Mouse (Mus musculus) heart, postnatal 36 days (tissue): ENCODE measurements around the gene Prkd1. TPM values are rescaled to one million over a fixed set of nuclear protein-coding genes. Genes with fewer than 3 reads are reported as not detected.
"Not testable (repeated sequence)": the region's sequence is repeated elsewhere in the genome, so short reads cannot be mapped to it uniquely, and the experiment has no call there.

Experiments
- DNase-seq, 2 experiments: peaks; one replicate each; pipeline ENCODE4 v3.0.0; 2021 to 2022
- intact Hi-C: fragments of 180-260 bp; cut with DNase I; formaldehyde crosslinking; loops from one replicate; pipeline ENCODE4 v1.15.1; 2025
- total RNA-seq, 2 experiments: library from RNA; stranded (reverse); gene quantifications; 2 replicates each; pipeline ENCODE4 v1.2.3; 2021

Gene Prkd1
- 1 to 10 TPM; 6.3 to 8.5 TPM for total RNA-seq

- peak; percentile 67 to 73 for DNase-seq
- intact Hi-C loops = loop anchor here (5.0 kb wide), 2 partner anchors 102 to 162 kb away; no protein-coding TSS in a partner anchor
Observed at GRCm38 (mm10) chr12:50648671-50649541, at the start of gene Prkd1. TSS of gene Prkd1 (minus strand) at chr12:50649098.

GRCm38 (mm10) chr12:50697492-50697891 is 48.6 kb upstream of the Prkd1 start:
- intact Hi-C loops = loop anchor here (1.0 kb wide), 1 partner anchor 383 kb away; no protein-coding TSS in a partner anchor

GRCm38 (mm10) chr12:50648176-50648670 is 675 bp downstream of the Prkd1 start:
- peak in 1 of 2 experiments; percentile 36 for DNase-seq
- intact Hi-C loops = loop anchor here (5.0 kb wide), 2 partner anchors 101 to 161 kb away; no protein-coding TSS in a partner anchor

More at GRCm38 (mm10) chr12:50697492-50697891, 48.6 kb upstream of the Prkd1 start:
- DNase-seq = peak in 1 of 2 experiments; percentile 1

- DNase-seq = no peak
- intact Hi-C loops = loop anchor here (5.0 kb wide), 2 partner anchors 100 to 160 kb away; no protein-coding TSS in a partner anchor
Observed at GRCm38 (mm10) chr12:50646857-50647256, 2.0 kb downstream of the Prkd1 start.

GRCm38 (mm10) chr12:50642671-50643070 is 6.2 kb downstream of the Prkd1 start:
- intact Hi-C loops = no loop called here

GRCm38 (mm10) chr12:50640171-50640570 is 8.7 kb downstream of the Prkd1 start:
- intact Hi-C loops = no loop called here
- DNase-seq = no peak

More at GRCm38 (mm10) chr12:50642671-50643070, 6.2 kb downstream of the Prkd1 start:
- no peak for DNase-seq

DNA sequence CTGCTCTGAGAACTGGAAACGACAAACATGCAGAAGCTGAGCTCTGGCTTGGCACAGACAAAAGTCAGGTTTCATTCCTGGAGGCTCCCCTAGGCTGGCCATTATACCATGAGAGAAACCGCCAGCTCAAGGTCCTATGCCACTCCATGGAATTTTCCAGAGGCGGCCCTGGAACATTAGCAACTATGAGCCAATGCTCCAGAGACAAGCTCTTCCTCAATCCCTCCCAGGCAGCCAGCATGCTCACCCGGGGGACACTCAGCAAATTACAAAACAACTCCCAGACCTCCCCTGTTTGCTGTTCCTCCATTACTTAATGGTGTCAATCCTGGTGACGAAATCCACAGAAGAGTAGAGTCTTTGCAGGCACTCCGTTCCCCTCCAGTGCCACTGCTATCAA is 14.5 kb downstream of the Prkd1 start:
- intact Hi-C loops = no loop called here

DNA sequence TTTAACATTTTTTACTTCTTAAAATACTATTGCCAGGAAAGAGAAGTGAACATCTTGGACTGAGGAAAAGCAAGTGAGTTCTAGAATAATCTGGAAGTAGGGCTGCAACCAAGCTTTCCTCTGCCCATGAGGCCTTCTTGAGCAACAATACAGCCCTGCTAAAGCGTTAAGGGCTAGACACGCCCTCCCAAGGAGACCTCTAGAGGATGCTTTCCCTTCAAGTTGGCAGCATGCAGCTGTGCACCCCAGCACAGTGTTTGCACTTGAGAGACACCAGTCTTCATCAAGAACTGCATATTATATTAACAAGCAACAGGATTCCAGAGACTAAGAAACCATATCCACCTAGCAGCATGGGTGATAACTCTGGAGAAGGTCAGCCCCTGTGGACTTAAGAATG is 22.8 kb downstream of the Prkd1 start:
- intact Hi-C loops = not testable (repeated sequence)

More for the DNA sequence above, 14.5 kb downstream of the Prkd1 start:
- DNase-seq = no peak

DNA sequence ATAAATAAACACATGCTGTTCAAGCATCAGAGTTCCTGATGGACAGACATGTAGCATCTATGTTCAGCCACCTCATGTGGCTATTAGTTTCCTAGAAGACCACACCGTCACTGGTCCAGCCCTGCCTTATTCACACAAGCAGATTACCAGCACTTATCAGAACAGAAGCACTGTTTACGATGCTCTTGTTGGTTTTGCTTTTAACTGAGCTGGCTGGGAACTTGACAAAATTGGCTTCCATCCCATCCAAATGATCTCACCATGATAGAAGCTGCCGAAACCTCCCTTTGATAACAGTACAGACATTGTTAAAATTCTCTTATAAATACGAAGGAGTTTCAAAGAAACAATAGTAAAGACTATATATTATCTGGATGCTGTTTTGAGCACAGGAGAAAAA is 24.7 kb downstream of the Prkd1 start:
- no peak for DNase-seq
- intact Hi-C loops = no loop called here

More for the DNA sequence above, 22.8 kb downstream of the Prkd1 start:
- not testable (repeated sequence) for DNase-seq

GRCm38 (mm10) chr12:50615852-50616251 is 33.0 kb downstream of the Prkd1 start:
- intact Hi-C loops = no loop called here
- no peak for DNase-seq

GRCm38 (mm10) chr12:50614341-50614740 is 34.6 kb downstream of the Prkd1 start:
- DNase-seq = no peak
- intact Hi-C loops = no loop called here

DNA sequence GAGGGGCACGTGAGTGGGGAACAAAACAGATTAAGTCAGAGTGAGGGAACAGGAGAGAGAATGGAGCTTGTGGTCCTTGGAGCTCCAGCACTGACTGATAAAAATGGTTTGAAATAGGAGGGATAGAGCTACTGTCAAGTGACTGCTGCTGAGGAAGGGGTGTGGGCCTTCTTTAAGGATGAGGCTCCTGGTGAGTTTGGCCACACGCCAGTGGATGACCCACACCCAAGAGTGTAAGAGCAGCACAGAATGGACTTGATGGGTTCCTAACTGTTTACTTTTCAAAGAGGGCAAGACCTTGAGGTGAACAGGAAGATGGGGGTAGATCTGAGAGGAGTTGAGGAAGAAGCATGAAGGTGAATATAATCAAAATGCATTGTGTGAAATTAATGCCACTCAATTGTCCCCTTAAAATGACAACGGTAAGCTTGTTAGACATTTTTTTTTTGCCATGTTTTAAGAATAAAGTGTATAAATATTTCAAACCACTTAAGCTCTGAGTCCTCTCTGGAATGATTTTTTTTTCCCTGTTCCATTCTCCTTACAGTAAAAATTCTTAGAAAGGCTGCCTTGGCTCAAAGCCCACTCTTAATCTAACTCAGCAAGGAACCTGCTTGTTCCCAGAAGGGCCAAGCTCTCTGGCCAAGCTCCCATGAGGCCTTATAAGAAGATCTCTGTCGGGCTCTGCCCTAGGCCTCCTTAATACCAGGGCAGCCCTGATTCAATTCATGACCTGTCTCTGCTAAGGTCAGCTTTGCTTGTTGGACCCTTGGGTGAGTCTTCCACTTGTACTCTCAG is 42.0 kb downstream of the Prkd1 start:
- intact Hi-C loops = no loop called here
- no peak for DNase-seq

GRCm38 (mm10) chr12:50599370-50599769 is 49.5 kb downstream of the Prkd1 start:
- intact Hi-C loops = no loop called here
- no peak for DNase-seq

DNA sequence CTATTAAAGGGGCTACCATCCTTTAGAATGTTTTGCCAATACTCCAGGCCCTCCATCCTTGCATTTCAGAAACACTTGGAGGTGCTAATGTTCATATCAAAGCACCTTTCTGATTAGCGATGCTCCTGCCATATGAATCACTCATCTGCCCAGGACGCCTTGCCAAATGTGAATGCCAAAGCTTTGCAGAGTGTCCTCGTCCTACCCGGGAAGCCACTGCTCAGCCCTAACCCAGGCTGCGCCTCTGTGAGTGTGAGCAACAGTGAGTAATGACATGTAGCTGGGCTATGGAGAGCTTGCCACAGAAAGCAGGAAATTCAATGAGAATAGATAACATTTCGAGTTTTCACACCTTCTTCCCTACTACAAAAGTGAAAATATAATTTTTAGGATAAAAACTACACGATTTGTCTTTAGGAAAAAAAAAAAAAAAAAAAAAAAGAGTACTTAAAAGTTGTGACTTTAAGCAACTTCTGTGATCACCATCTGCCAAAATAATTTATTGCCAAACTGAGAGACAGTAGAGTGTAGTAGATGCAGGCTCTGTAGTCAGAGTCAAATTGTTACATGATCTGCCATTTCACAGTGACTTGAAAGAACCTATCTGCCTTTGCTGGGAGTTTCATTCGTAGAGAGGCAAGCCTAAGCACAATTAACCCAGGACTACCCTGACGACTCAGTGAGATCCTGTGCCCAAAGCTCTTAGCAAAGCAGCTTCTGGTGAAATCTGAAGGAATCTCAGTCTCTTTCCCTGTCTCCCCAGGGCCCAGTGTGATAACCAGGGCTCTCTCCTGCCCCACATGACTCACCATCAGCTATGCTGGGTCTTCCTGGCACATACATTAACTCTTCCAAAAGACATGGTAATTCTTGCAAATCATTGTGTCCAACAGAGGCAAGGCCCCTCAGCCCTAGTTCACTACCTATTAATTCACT is 50.6 kb downstream of the Prkd1 start:
- intact Hi-C loops = no loop called here
- DNase-seq = no peak

DNA sequence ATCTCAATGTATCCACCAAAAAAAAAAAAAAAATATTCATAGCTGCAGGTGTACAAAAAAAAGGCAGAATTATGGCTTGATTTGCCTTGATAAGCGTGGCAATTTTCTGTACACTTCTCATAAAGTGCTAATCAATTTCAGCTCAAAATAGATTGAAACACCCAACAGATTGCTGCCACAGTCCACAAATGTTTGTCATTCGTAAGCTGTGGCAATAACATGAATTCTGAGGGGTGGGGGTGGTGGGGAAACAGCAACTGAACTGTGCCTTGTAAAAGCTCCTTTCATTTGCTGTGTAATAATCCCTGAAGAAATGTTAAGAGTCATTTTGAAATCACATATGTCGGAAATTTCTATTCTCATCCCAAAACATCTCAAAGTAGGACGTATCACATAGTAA is 51.4 kb downstream of the Prkd1 start:
- no peak for DNase-seq
- intact Hi-C loops = no loop called here

GRCm38 (mm10) chr12:50595777-50596176 is 53.1 kb downstream of the Prkd1 start:
- no peak for DNase-seq
- intact Hi-C loops = no loop called here

DNA sequence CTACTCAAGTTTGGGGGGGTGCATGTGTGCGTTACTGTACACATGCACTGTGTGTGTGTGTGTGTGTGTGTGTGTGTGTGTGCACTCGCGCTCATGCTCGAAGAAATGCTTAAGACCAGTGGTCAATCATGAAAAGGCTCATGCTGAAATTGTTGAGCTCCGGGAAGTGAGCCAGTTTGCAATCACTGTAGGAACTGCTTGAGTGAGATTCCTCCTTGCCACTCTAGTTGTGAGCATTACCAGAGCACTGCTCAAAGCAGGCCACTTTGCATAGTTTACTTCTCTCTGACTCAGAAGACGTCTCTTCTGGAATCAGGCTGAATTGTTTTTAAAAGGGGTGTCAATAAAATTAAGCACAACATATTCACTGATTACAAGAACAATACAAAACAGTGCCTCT is 54.4 kb downstream of the Prkd1 start:
- DNase-seq = no peak
- intact Hi-C loops = no loop called here

- intact Hi-C loops = no loop called here
- no peak for DNase-seq
Observed at GRCm38 (mm10) chr12:50593481-50593880, 55.4 kb downstream of the Prkd1 start.

- intact Hi-C loops = no loop called here
- DNase-seq = no peak
Observed at GRCm38 (mm10) chr12:50588137-50588761, 60.6 kb downstream of the Prkd1 start.
